Mouse (Mus musculus): ENCODE measurements around the gene Glipr1l3. TPM values are rescaled to one million over a fixed set of nuclear protein-coding genes. Genes with fewer than 3 reads are reported as not detected.
"Not testable (repeated sequence)": the region's sequence is repeated elsewhere in the genome, so short reads cannot be mapped to it uniquely, and the experiment has no call there.

Gene Glipr1l3
- polyA plus RNA-seq, 1 experiment from 2014 or later: 0.24 TPM

- no peak for ATAC-seq
- Histone ChIP-seq H3K9ac (replicated peaks) (no peak overlapping the region), H3K9me3 (no peaks in the 10 kb centered on the region), H3K36me3 (no peaks in the 10 kb centered on the region), H3K27me3 (no peaks in the 10 kb centered on the region), H3K4me3 (replicated peaks) (no peak overlapping the region), H3K4me1 (replicated peaks) (no peaks in the 10 kb centered on the region), H3K4me2 (replicated peaks) (no peak overlapping the region), H3K27ac (no peak overlapping the region)
- 95% methylated on average over 7 of the region's 7 CpGs for WGBS
Measured at GRCm38 (mm10) chr10:112110401-112110800, 49.7 kb downstream of the Glipr1l3 start.

GRCm38 (mm10) chr10:112105785-112106184, 54.3 kb downstream of the Glipr1l3 start:
- ATAC-seq; H3K36me3 ChIP-seq; H3K4me1 ChIP-seq (replicated peaks); H3K27ac ChIP-seq; H3K9ac ChIP-seq (replicated peaks); H3K27me3 ChIP-seq; H3K4me2 ChIP-seq (replicated peaks); H3K4me3 ChIP-seq (replicated peaks): not testable (repeated sequence)
- 7% methylated on average over 5 of the region's 5 CpGs for WGBS
- peaks cover 13% of the 10 kb centered on the region for H3K9me3 ChIP-seq

Other genes starting within 250 kb of the Glipr1l3 start
- gene Krr1, start 187.7 kb downstream of the Glipr1l3 start, polyA plus RNA-seq (2015; fragmentation: Nextera tagmentation; extraction: Ambion mirVana): 47.3 and 48.9 TPM in 2 replicates
- gene Glipr1, start 157.7 kb downstream of the Glipr1l3 start, polyA plus RNA-seq (2015; fragmentation: Nextera tagmentation; extraction: Ambion mirVana): 0.36 and 0.45 TPM in 2 replicates
- gene Glipr1l1, start 100.1 kb downstream of the Glipr1l3 start, polyA plus RNA-seq (2015; fragmentation: Nextera tagmentation; extraction: Ambion mirVana): not detected in 2 replicates
- gene Glipr1l2, start 77.0 kb downstream of the Glipr1l3 start, polyA plus RNA-seq (2015; fragmentation: Nextera tagmentation; extraction: Ambion mirVana): not detected in 2 replicates
- gene Caps2, start 3.3 kb upstream of the Glipr1l3 start, polyA plus RNA-seq (2015; fragmentation: Nextera tagmentation; extraction: Ambion mirVana): 0.30 and 0.41 TPM in 2 replicates
- gene Kcnc2, start 110.8 kb upstream of the Glipr1l3 start, polyA plus RNA-seq (2015; fragmentation: Nextera tagmentation; extraction: Ambion mirVana): 3.3 and 4.1 TPM in 2 replicates